Mouse (Mus musculus) layer of hippocampus, adult 9-11 months (tissue): ENCODE results near the gene Foxd3.

ENCODE experiments used
- DNase-seq: peaks from one replicate; pipeline ENCODE4 v3.0.0; 2022

The Foxd3 gene

DNA sequence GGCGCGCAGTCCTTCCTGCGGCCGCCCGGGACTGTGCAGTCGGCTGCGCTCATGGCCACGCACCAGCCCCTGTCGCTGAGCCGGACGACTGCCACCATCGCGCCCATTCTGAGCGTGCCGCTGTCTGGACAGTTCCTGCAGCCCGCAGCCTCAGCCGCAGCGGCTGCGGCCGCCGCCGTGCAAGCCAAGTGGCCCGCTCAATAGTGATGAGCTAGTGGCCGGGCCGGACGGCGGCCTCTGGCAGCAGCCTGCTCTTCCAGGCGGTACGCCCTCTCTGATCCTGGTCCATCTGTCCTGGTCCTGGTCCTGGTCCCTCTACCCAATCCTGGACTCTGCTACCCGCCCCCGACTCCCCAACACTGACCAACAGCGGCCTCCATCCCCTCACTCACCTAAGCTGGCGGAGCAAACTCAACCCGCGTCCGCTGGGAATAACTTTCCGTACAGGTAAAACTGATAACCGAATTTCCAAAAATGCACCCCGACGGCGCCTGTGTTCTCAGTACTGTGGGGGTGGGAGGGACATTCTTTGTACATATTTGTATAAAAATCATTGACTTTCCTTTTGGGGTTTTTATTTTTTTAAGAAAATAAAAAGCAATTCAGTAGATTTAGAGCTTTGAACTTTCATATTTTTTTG lies 1.9 kb downstream of the Foxd3 start:
- DNase-seq, result no peak

DNA sequence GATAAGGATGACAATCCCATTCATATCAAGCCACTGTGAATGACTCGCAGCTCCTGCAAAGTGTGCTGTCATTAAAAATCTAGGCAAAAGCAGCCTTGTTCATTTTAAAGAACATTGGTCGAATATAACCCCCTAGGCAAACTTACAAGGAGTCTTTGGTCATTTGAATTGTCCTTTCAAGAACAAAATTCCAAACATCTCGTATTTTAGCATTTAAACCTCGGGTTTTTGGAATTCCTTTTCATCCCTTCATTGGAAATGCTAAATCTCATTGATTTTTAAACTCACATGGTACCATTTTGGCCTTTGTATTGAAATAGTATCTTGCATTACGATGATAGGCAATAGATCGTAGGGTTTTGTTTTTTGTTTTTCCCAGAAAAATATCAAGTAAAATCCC lies 2.8 kb downstream of the Foxd3 start:
- no peak for DNase-seq

DNA sequence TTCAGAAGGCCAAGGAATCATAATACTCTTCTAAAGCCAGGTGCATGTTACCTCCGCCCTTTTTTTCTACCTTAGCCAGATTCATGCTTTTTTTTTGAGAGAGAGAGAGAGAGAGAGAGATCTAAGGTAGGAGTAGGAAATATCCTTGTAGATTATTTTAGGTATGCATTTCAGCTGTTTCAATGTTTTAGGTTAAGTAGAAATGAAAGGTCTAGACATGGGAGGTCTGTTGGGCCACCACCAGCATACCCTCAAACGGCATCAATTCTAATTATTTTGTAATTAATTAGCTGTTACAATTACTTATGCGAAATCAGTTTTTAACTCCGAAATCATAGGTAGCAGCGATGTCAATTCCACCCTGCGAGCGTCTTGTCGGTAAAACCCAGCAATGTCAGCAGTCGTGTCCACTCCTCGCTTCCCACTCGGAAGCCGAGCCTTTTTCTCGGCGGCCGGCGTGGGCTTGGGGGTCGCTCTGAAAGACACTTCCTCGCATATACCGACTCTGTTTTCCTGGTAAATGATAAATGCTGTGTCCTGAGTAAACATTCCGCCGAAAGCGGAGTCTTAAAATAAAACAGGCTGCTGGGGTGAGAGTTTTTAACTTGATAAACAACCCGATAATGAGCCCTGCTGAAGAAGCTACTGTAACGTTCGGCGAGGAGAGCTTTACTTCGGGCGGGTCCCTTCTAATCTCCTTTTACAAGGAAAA lies 3.4 kb downstream of the Foxd3 start:
- no peak for DNase-seq

DNA sequence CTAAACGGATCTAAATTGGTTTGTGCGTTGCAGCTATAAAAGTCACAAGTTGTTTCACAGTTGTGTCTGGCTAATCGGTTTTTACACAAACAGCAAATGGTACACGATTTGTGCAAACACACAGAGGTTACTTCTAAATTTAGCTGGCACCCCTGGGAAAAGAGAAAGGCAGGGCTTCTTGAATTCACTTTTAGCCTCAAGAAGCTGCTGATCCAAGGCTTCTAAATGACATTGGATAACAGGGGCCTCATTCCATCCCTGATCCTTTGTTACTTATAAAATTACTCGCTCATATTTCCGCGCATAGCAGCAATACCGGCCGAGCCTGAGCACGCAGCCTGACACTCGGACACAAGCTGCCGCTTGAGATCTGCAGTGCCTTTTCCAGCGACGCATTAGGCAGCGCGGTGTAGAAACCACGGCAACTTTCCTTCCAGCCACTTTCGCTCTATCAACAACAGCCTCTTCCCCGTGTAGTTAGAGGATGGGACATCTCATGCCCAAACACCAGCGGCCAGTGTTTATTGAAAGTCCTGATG lies 4.0 kb downstream of the Foxd3 start:
- DNase-seq, result no peak

DNA sequence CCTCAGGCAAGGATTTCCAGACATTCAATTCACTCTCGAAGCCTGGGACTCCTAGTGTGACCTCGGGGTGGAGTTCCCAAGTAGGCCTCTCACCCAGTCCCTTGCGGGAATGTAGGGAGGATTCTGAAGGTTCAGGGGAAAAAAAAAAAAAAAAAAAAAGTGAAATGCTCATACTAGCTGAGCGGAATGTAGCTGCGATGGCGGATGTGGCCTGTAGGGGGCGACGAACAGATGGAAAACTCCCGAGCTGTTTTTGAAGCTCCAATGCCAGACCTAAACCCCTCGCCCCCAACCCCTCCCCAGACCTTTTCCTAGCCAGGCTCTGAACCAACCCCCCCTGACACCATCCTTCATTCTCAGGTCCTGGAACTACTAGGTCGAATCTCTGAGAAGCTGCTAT lies 4.9 kb downstream of the Foxd3 start:
- no peak for DNase-seq

DNA sequence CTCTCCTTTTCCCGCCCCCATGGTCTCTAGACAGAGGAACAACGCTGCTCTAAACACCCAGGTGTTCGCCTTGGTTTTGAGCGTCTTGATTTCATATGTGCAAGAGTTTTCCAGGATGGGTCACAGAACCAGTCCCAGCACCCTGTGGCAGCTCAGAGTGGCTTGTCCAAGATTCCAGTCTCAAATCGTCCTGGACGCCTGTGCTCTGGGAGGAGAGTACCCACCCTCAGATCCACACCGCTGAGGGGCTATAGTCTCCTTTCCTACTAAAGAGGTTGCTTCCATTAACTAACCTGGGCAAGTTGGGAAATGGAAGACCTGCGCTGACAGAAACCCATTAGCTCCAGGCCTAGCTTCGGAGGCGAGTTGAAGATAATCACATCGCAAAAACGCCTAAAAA lies 5.9 kb downstream of the Foxd3 start:
- DNase-seq, result no peak

DNA sequence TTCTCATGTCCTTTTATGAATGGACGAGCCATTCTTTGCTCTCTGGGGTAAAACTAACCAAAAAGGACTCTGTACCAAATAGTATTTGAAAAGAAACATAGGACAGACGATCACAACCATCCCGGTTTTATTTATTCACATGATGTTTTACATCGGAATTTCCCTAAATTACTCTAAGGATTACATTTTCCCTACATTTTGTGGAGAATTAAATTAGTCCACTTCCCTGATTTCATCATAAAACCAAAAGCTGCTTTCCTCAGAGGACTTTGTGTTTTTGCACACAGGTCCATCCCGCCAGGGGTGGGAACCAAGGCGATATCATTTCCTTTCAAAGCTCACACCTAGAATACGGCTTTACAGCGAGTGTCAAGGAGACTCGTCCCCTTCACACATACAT lies 6.3 kb downstream of the Foxd3 start:
- no peak for DNase-seq

DNA sequence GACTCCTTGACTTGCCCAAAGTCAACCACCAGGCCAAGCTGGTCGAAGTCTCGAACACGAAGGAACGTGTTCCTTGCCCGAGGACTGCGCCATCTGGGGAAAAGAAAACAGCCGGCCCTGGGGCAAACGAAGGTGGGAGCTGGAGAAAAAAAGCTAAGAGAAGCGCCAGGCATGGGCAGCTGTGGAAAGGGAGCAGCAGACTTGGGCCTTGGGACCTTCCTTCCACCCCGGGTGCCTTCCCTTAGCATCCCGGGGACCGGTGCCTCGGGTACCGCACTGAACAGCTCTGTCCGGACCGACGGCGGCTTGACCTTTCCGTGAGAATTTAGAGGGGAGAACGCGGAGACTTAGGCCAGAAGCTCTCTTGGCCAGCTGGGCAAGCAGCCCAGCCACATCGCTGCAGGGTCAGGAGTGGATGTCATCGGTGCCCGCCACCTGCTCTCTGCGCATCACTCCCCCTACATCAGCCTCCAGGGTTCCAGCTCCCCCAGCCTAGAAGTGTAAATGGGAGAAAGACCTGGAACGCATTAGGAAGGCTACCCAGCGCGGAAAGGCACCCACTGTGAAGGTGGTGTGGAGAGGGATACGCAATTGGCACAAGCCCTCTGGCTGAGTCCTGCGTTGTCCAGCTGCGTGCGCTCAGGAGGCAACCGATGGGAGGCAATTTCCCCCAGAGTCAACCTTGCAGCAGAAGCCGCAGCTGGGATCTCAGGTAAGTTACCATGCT lies 6.9 kb downstream of the Foxd3 start:
- DNase-seq, result no peak

DNA sequence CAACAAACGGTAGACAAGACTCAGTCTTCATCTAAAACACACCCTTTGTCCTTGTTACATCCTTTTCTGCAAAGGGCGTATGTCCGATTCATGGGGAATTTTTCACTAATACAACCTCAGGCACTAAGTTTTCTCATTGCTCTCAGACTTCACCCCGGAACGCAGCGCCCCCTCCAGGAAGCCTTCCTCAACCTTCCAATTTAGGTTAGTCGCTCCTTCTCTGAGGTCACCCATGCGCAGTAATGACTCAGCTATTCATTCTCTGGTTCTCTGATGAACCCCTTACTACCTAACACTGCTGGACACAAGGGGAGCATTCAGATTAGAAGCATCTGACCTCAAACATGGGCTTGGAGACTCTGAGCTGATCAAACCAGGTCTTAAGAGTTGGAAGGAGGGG lies 7.6 kb downstream of the Foxd3 start:
- no peak for DNase-seq

DNA sequence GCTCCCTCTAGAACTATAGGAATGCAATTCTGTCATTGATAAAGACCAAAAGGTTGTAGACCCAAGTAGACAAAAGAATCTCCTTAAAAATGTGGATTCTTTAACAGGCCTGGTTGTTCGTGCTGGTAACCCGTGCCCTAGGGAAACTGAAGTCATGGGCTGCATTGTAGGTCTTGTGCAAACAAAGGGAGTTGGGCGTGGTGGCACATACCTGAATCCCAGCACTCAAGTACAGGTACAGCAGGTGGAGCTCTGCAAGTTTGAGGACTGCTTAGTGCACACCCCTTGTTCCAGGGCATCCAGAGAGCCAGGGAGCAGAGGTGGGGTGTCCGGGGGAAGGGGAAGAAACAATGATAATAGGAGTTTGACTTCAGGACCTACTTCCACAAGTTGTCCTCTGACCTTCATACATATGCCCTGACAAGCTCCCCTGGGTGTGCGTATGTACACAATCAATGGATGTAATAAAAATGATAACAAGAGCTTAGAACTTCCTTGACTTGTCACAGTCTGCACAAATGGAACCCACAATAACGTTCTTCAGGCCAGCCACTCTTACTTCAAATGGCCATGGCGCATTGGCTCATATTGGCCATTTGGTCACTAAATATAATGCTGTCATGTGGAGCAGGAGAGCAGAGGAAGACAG lies 14.2 kb downstream of the Foxd3 start:
- DNase-seq, result no peak

DNA sequence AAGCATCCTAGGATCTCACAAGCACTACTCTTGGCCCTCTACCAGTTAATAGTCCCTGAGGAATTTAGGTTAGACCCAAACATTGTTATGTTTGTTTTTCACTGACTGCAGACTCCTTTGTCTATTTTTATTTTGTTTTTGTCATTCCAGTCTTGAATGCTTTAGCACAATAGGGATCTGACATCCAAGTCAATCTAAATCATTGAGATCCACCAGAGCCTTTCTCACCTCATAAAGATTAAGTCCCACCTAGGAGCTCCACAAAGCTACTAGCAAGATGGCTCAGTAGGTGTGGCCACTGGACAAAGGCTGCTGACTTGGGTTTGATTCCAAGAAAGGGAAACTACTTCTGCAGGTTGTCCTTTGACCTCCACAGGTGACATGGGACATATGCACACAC lies 19.1 kb downstream of the Foxd3 start:
- DNase-seq, result no peak

DNA sequence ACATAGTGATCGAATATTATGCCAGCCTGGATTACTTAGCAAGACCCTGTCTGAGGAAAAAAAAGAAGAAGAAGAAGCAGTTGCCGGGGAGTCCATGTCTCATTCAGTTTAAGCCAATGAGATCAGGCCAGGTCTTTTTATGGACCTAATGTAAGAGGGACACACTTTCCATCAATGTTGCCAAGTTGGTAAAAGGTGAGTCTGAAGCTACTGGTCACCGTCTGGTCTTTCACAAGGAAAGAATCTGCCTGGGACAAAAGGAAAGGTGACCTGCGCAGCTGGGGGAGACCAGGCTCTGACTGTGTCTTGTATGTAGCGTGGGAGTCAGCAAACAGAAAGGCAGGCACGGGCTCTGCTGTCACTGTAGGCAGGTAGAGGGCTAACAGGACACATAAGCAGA lies 27.8 kb downstream of the Foxd3 start:
- no peak for DNase-seq

DNA sequence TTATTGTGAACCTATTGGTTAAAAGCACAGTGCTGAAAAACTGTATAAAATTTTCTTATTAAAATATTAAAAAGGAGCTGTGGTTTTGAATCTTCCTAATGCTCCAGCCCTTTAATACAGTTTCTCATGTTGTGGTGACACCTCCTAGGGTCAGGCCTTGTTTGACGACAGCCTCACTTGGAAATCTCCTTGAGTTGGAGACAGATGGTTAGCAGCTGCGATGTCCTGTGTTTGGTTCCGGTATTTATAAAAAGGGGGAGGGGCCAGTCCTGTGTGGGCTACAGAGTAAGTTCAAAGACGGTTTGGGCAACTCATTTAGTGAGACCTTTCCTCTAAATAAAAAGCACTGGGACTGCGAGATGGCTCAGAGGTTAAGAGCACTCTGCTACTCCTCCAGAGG lies 30.2 kb downstream of the Foxd3 start:
- no peak for DNase-seq
